Mouse (Mus musculus) 3T3-L1 (cell line): Measurements from ENCODE around the gene Il21r.

Experiments used
- DNase-seq: peaks from one replicate; pipeline ENCODE4 v3.0.0-alpha.2; 2015; ENCODE audit warnings: low read depth, low spot score

Il21r gene

GRCm38 (mm10) chr7:125638376-125638775 lies 35.1 kb downstream of the Il21r start:
- no peak for DNase-seq

GRCm38 (mm10) chr7:125638870-125639386 lies 35.7 kb downstream of the Il21r start:
- DNase-seq: peak; percentile 54

GRCm38 (mm10) chr7:125643880-125644279 lies 40.7 kb downstream of the Il21r start:
- no peak for DNase-seq

- DNase-seq: no peak
Measured at GRCm38 (mm10) chr7:125645413-125645812, 42.2 kb downstream of the Il21r start.

GRCm38 (mm10) chr7:125649013-125649412 lies 45.8 kb downstream of the Il21r start:
- DNase-seq: no peak

- no peak for DNase-seq
Measured at GRCm38 (mm10) chr7:125657511-125657910, 54.3 kb downstream of the Il21r start.

GRCm38 (mm10) chr7:125663654-125664053 lies 60.4 kb downstream of the Il21r start:
- no peak for DNase-seq

GRCm38 (mm10) chr7:125670865-125671264 lies 67.6 kb downstream of the Il21r start:
- DNase-seq: no peak

- DNase-seq: no peak
Measured at GRCm38 (mm10) chr7:125671396-125671795, 68.2 kb downstream of the Il21r start.

GRCm38 (mm10) chr7:125674916-125675315 lies 71.7 kb downstream of the Il21r start:
- peak; percentile 75 for DNase-seq

- DNase-seq: no peak
Measured at GRCm38 (mm10) chr7:125678756-125679155, 75.5 kb downstream of the Il21r start.

GRCm38 (mm10) chr7:125679936-125680335 lies 76.7 kb downstream of the Il21r start:
- DNase-seq: no peak
